Mouse (Mus musculus) small intestine, adult 2 months (tissue): ENCODE results near the gene Slc2a6. TPM values are rescaled to one million over a fixed set of nuclear protein-coding genes. Genes with fewer than 3 reads are reported as not detected.
A peak's percentile ranks its signal among the peaks of the same experiment; 100 is the strongest.

Experiments used
- H3K27ac ChIP-seq: fragments of 200-500 bp; 2 replicates; pipeline ENCODE4 v1.5.1; 2012; ENCODE audit warnings: low read depth, low read length, control low read depth, inconsistent platforms; ENCODE audit not compliant: insufficient read depth
- H3K27me3 ChIP-seq: fragments of 200-500 bp; 2 replicates; pipeline ENCODE4 v1.6.1; 2012; ENCODE audit warnings: mild to moderate bottlenecking, moderate library complexity, low read length, inconsistent platforms; ENCODE audit not compliant: control insufficient read depth, insufficient read depth
- H3K36me3 ChIP-seq: fragments of 200-500 bp; 2 replicates; pipeline ENCODE4 v1.6.1; 2012; ENCODE audit warnings: mild to moderate bottlenecking, low read length, control low read depth, inconsistent platforms; ENCODE audit not compliant: control insufficient read depth, insufficient read depth
- H3K4me1 ChIP-seq: fragments of 200-500 bp; 2 replicates; pipeline ENCODE4 v1.6.1; 2012; ENCODE audit warnings: low read length, inconsistent platforms, mixed read lengths; ENCODE audit not compliant: control insufficient read depth, insufficient read depth, insufficient read length
- H3K4me3 ChIP-seq: fragments of 200-500 bp; 2 replicates; pipeline ENCODE4 v1.5.1; 2012; ENCODE audit warnings: low read depth, mild to moderate bottlenecking, control low read depth, inconsistent platforms, low read length, moderate library complexity
- CTCF ChIP-seq: fragments of 200-500 bp; IDR thresholded peaks from 2 replicates; pipeline ENCODE4 v1.5.1; 2012; ENCODE audit warnings: low read depth, mild to moderate bottlenecking, control low read depth, inconsistent platforms, low read length, moderate library complexity, mixed read lengths; ENCODE audit not compliant: insufficient replicate concordance, insufficient read length; ENCODE audit errors: extremely low read depth
- POLR2A ChIP-seq: fragments of 200-500 bp; IDR thresholded peaks from 2 replicates; pipeline ENCODE4 v1.6.1; 2012; ENCODE audit warnings: low read depth, mild to moderate bottlenecking, control low read depth, inconsistent platforms, low read length, moderate library complexity
- WGBS: fragments of 180-500 bp; shearing (Covaris S2); methylation state at CpG from one replicate; pipeline ENCODE4 v1.1.7; 2018; 5-methylcytosine and 5-hydroxymethylcytosine counted together
- polyA plus RNA-seq: library from polyadenylated mRNA; depleted of rRNA; stranded (reverse); fragments of >200 nt; gene quantifications from 2 replicates; pipeline ENCODE4 v1.2.3, GENCODE M21; 2012

The Slc2a6 gene
- polyA plus RNA-seq, 1 experiment = 6.1 TPM

GRCm38 (mm10) chr2:27006255-27006654, 21.5 kb downstream of the Slc2a6 start:
- no peaks in the 10 kb centered on the region for H3K27me3 ChIP-seq
- H3K36me3 ChIP-seq = no peaks in the 10 kb centered on the region
- TF ChIP-seq CTCF (no peak), POLR2A (no peak)
- H3K27ac ChIP-seq = no peak overlapping the region
- WGBS = 73% methylated on average over 4 of the region's 4 CpGs
- H3K4me1 ChIP-seq = peaks cover 21% of the 10 kb centered on the region; the same call in 1 of the 2 replicates
- H3K4me3 ChIP-seq = no peak overlapping the region

GRCm38 (mm10) chr2:26997993-26998392, 29.8 kb downstream of the Slc2a6 start:
- Histone ChIP-seq H3K36me3 (no peaks in the 10 kb centered on the region), H3K27ac (no peak overlapping the region), H3K27me3 (no peaks in the 10 kb centered on the region), H3K4me1 (no peaks in the 10 kb centered on the region), H3K4me3 (no peak overlapping the region)
- no peak for TF ChIP-seq POLR2A
- no peak for TF ChIP-seq CTCF
- WGBS = 92% methylated on average over 7 of the region's 7 CpGs

- H3K4me1 ChIP-seq = no peaks in the 10 kb centered on the region
- no peak for TF ChIP-seq CTCF
- TF ChIP-seq POLR2A = no peak
- no peaks in the 10 kb centered on the region for H3K36me3 ChIP-seq
- no peak overlapping the region for H3K4me3 ChIP-seq
- WGBS = 77% methylated on average over 1 of the region's 1 CpGs
- no peaks in the 10 kb centered on the region for H3K27me3 ChIP-seq
- H3K27ac ChIP-seq = no peak overlapping the region
Observed at GRCm38 (mm10) chr2:26997498-26997897, 30.3 kb downstream of the Slc2a6 start.

GRCm38 (mm10) chr2:26993936-26994335, 33.9 kb downstream of the Slc2a6 start:
- TF ChIP-seq POLR2A (no peak), CTCF (no peak)
- H3K27ac ChIP-seq = no peak overlapping the region
- no peaks in the 10 kb centered on the region for H3K4me1 ChIP-seq
- H3K4me3 ChIP-seq = no peak overlapping the region
- 67% methylated on average over 3 of the region's 3 CpGs for WGBS
- no peaks in the 10 kb centered on the region for H3K36me3 ChIP-seq
- no peaks in the 10 kb centered on the region for H3K27me3 ChIP-seq

- Histone ChIP-seq H3K4me3 (no peak overlapping the region), H3K4me1 (no peaks in the 10 kb centered on the region; the same call in 1 of the 2 replicates), H3K36me3 (no peaks in the 10 kb centered on the region), H3K27ac (no peak overlapping the region), H3K27me3 (no peaks in the 10 kb centered on the region)
- WGBS = 82% methylated on average over 5 of the region's 5 CpGs
- TF ChIP-seq POLR2A (no peak), CTCF (no peak)
Observed at GRCm38 (mm10) chr2:26984640-26985039, 43.2 kb downstream of the Slc2a6 start.

GRCm38 (mm10) chr2:26984179-26984578, 43.6 kb downstream of the Slc2a6 start:
- Histone ChIP-seq H3K4me1 (no peaks in the 10 kb centered on the region; the same call in 1 of the 2 replicates), H3K27me3 (no peaks in the 10 kb centered on the region), H3K36me3 (no peaks in the 10 kb centered on the region), H3K4me3 (no peak overlapping the region), H3K27ac (no peak overlapping the region)
- no peak for TF ChIP-seq POLR2A
- no peak for TF ChIP-seq CTCF
- 70% methylated on average over 2 of the region's 2 CpGs for WGBS

- H3K27ac ChIP-seq = no peak overlapping the region
- no peak for TF ChIP-seq CTCF
- TF ChIP-seq POLR2A = no peak
- 76% methylated on average over 1 of the region's 1 CpGs for WGBS
- H3K36me3 ChIP-seq = no peaks in the 10 kb centered on the region
- H3K4me1 ChIP-seq = no peaks in the 10 kb centered on the region; the same call in 1 of the 2 replicates
- H3K27me3 ChIP-seq = no peaks in the 10 kb centered on the region
- H3K4me3 ChIP-seq = no peak overlapping the region
Observed at GRCm38 (mm10) chr2:26980361-26980760, 47.4 kb downstream of the Slc2a6 start.

- no peaks in the 10 kb centered on the region for H3K36me3 ChIP-seq
- WGBS = 33% methylated on average over 4 of the region's 4 CpGs
- peaks cover 3% of the 10 kb centered on the region; the same call in 1 of the 2 replicates for H3K27me3 ChIP-seq
- H3K4me3 ChIP-seq = no peak overlapping the region
- TF ChIP-seq CTCF (no peak), POLR2A (no peak)
- H3K27ac ChIP-seq = peak overlapping the region; percentile 42; the same call in 1 of the 2 replicates
- H3K4me1 ChIP-seq = peaks cover 4% of the 10 kb centered on the region; the same call in 1 of the 2 replicates
Observed at GRCm38 (mm10) chr2:26973960-26974359, 53.8 kb downstream of the Slc2a6 start.
